Mouse (Mus musculus): ENCODE measurements at regions not wholly inside any gene's neighbourhood (a gene's known extent, or its start where the extent isn't known, plus 50 kb on each side); places are given as distances from the start of the nearest gene placed in this dataset.

GRCm38 (mm10) chr6:84473171-84473570, 120.5 kb downstream of the Cyp26b1 start:
- WGBS = 52% methylated on average over 3 of the region's 3 CpGs
- H3K9me3 ChIP-seq = no peaks in the 10 kb centered on the region
- no peaks in the 10 kb centered on the region for H3K4me1 ChIP-seq
- H3K27ac ChIP-seq = no peak overlapping the region
- H3K4me2 ChIP-seq = no peak overlapping the region
- ATAC-seq (ENCODE audit: insufficient read depth, low FRiP score, low read depth) = no peak; the same call in 1 of the 2 replicates
- H3K9ac ChIP-seq = no peak overlapping the region
- no peaks in the 10 kb centered on the region for H3K27me3 ChIP-seq (replicated peaks)
- H3K36me3 ChIP-seq = no peaks in the 10 kb centered on the region
- H3K4me3 ChIP-seq (replicated peaks) = no peak overlapping the region

GRCm38 (mm10) chr6:84472287-84472686, 121.4 kb downstream of the Cyp26b1 start:
- 25% methylated on average over 3 of the region's 3 CpGs for WGBS
- ATAC-seq (ENCODE audit: insufficient read depth, low FRiP score, low read depth) = no peak

DNA sequence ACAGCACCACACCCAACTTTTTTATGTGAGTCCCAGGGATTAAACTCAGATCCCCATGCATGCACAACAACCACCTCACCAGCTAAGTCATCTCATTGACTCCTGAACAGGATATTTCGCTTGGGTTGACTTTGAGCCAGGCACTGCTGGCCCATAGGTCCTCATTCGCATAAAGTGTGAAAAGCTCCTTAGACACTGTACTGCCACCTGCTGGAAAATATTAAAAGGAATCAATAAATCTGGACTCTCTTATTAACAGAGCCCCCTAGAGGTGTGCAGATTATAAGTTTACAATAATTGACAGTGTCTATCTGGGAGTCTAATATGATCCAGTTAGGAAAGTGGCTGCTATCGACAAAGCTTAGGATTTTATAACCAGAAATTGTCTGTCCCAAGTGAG, 126.4 kb downstream of the Cyp26b1 start:
- Histone ChIP-seq H3K27me3 (replicated peaks) (no peaks in the 10 kb centered on the region), H3K36me3 (no peaks in the 10 kb centered on the region), H3K27ac (no peak overlapping the region), H3K4me2 (no peak overlapping the region), H3K4me1 (no peaks in the 10 kb centered on the region), H3K9ac (no peak overlapping the region), H3K9me3 (no peaks in the 10 kb centered on the region), H3K4me3 (replicated peaks) (no peak overlapping the region)
- 83% methylated on average over 3 of the region's 3 CpGs for WGBS
- ATAC-seq (ENCODE audit: insufficient read depth, low FRiP score, low read depth) = no peak

More at GRCm38 (mm10) chr6:84472287-84472686, 121.4 kb downstream of the Cyp26b1 start:
- no peak overlapping the region for H3K4me2 ChIP-seq
- no peaks in the 10 kb centered on the region for H3K27me3 ChIP-seq (replicated peaks)
- no peak overlapping the region for H3K9ac ChIP-seq
- no peak overlapping the region for H3K27ac ChIP-seq
- H3K36me3 ChIP-seq = no peaks in the 10 kb centered on the region
- no peaks in the 10 kb centered on the region for H3K9me3 ChIP-seq
- no peaks in the 10 kb centered on the region for H3K4me1 ChIP-seq
- no peak overlapping the region for H3K4me3 ChIP-seq (replicated peaks)

- no peaks in the 10 kb centered on the region for H3K36me3 ChIP-seq
- no peak overlapping the region for H3K9ac ChIP-seq
- no peak overlapping the region for H3K4me3 ChIP-seq (replicated peaks)
- no peaks in the 10 kb centered on the region for H3K27me3 ChIP-seq (replicated peaks)
- no peak for ATAC-seq (ENCODE audit: insufficient read depth, low FRiP score, low read depth)
- no peak overlapping the region for H3K27ac ChIP-seq
- WGBS = 65% methylated on average over 7 of the region's 7 CpGs
- H3K4me2 ChIP-seq = no peak overlapping the region
- H3K4me1 ChIP-seq = no peaks in the 10 kb centered on the region
- H3K9me3 ChIP-seq = no peaks in the 10 kb centered on the region
Measured at GRCm38 (mm10) chr6:84466223-84466622, 127.5 kb downstream of the Cyp26b1 start.

- Histone ChIP-seq H3K27me3 (replicated peaks) (no peaks in the 10 kb centered on the region), H3K9me3 (no peaks in the 10 kb centered on the region)
Measured at GRCm38 (mm10) chr6:84465596-84465995, 128.1 kb downstream of the Cyp26b1 start.

DNA sequence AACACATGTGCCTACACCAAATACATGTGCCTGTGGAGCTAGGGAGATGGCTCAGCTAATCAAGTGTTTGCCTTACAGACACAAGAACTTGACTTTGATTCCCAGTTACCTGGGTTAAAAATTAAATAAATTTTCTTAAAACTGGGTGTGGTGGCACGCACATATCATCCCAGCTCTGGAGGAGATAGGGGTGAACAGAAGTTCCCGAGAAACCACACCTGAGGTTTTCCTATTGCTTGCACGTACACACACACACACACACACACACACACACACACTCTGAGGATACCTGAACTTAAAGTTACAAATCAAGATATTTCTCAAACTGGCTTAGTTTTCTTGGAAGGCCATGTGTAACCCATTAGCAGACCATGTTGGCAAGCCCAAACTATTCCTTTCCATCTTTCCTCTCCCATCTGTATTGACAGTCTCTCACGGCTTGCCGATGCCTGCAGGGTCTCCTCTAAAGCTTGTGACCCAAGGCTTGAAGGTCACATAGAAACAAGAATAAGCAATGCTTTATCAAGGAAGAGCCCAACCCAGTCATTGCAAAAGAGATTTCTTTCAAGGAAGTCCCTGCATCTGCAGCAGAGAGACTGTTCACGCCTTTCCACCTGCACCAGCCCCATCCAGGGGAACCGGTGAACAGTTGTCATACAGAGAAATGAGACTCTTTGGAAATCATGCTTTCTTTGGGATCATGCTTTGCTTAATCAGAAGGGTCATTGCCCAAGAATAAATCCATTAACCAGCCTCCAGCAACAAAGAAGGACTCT, 129.9 kb downstream of the Cyp26b1 start:
- Histone ChIP-seq H3K4me1 (no peaks in the 10 kb centered on the region), H3K9me3 (no peaks in the 10 kb centered on the region), H3K27me3 (replicated peaks) (no peaks in the 10 kb centered on the region), H3K4me2 (no peak overlapping the region), H3K9ac (no peak overlapping the region), H3K27ac (no peak overlapping the region), H3K36me3 (no peaks in the 10 kb centered on the region), H3K4me3 (replicated peaks) (no peak overlapping the region)
- no peak for ATAC-seq (ENCODE audit: insufficient read depth, low FRiP score, low read depth)
- WGBS = 71% methylated on average over 7 of the region's 7 CpGs

More at GRCm38 (mm10) chr6:84465596-84465995, 128.1 kb downstream of the Cyp26b1 start:
- WGBS = 75% methylated on average over 5 of the region's 5 CpGs
- Histone ChIP-seq H3K4me3 (replicated peaks) (no peak overlapping the region), H3K27ac (no peak overlapping the region), H3K9ac (no peak overlapping the region), H3K4me2 (no peak overlapping the region), H3K36me3 (no peaks in the 10 kb centered on the region), H3K4me1 (no peaks in the 10 kb centered on the region)
- ATAC-seq (ENCODE audit: insufficient read depth, low FRiP score, low read depth) = no peak

DNA sequence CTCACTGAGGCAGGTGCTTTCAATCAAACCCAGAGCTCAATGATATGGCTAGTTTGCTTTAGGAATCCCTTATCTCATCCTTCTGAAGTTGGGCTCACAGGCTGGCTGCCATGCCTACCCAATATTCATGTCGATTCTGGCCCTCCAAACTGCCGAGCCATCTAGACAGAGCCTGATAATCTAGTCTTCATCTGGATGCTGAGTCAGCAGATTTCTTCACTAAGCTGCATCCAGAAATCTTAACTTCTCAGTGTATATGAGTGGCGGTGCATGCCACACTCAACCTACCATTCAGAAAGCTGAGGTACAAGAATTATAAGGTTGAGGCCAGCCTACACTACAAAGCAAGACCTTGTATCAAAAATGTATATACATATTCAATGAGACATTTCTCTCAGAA, 136.9 kb downstream of the Cyp26b1 start:
- no peak overlapping the region for H3K9ac ChIP-seq
- H3K4me2 ChIP-seq = no peak overlapping the region
- no peaks in the 10 kb centered on the region for H3K36me3 ChIP-seq
- ATAC-seq (ENCODE audit: insufficient read depth, low FRiP score, low read depth) = no peak
- no peaks in the 10 kb centered on the region for H3K27me3 ChIP-seq (replicated peaks)
- 79% methylated on average over 3 of the region's 3 CpGs for WGBS
- H3K4me1 ChIP-seq = no peaks in the 10 kb centered on the region
- no peaks in the 10 kb centered on the region for H3K9me3 ChIP-seq
- H3K4me3 ChIP-seq (replicated peaks) = no peak overlapping the region
- H3K27ac ChIP-seq = no peak overlapping the region

- Histone ChIP-seq H3K4me1 (no peaks in the 10 kb centered on the region), H3K4me3 (replicated peaks) (no peak overlapping the region), H3K27ac (no peak overlapping the region), H3K27me3 (replicated peaks) (no peaks in the 10 kb centered on the region), H3K36me3 (no peaks in the 10 kb centered on the region), H3K9ac (no peak overlapping the region), H3K4me2 (no peak overlapping the region), H3K9me3 (no peaks in the 10 kb centered on the region)
- 37% methylated on average over 4 of the region's 4 CpGs for WGBS
- ATAC-seq (ENCODE audit: insufficient read depth, low FRiP score, low read depth) = no peak
Measured at GRCm38 (mm10) chr6:84445093-84445492, 148.6 kb downstream of the Cyp26b1 start.

DNA sequence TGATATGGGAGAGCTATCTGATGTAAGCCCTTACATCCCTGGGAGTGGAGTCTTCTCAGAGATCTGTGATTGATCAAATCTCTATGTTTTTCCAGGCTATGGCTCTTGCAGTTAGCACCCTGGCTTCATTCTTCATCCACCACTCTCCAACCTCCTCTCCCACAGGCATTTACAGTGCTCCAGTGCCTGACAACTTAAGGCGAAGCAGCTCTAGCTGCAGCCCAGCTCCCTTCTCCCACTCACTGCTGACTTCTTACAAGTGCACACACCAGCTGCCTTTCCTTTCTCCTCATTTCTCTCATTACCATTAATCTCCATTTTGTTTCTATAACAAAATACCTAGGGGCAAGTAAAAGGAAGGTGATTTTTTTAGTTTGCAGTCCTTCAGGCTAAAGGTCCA, 151.0 kb downstream of the Cyp26b1 start:
- Histone ChIP-seq H3K4me1 (no peaks in the 10 kb centered on the region), H3K27ac (no peak overlapping the region), H3K4me3 (replicated peaks) (no peak overlapping the region), H3K9me3 (no peaks in the 10 kb centered on the region), H3K27me3 (replicated peaks) (no peaks in the 10 kb centered on the region), H3K36me3 (no peaks in the 10 kb centered on the region), H3K9ac (no peak overlapping the region), H3K4me2 (no peak overlapping the region)
- WGBS = 80% methylated on average over 1 of the region's 1 CpGs
- ATAC-seq (ENCODE audit: insufficient read depth, low FRiP score, low read depth) = no peak

DNA sequence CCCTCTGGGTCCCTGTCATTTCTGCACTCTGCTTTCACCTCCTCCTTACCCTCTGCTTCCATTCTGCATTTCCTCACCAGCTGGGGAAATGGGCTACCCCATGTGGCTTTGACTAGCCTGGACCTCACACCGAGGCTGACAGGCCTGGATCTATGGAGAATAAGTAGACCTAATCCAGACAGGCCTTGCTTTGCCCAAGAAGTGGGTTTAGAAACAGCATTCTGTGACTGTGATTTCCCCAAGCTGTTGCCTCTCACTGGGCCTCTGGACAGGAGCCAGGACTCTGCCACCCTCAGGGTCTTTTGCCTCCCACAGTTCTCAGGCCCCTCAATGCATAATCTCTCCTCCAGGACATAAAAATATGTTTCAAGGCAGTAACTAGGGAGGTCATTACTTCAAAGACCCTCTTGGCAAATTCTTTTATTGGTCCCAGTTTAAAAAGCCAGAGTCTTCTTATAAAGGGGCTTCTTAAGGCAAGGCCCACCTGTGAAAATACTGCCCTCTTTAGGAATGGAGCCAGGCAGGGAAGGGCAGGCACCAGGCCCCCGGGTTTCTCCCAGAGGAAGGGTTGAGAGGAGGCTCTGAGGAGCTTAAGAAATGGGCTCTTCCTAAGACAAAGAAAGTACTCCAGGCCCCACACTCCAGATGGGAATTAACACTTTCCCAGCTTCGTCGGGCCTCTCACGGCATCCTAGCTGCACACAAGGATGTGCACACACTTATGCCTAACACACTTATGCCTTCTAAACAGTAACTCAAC, 151.8 kb downstream of the Cyp26b1 start:
- 74% methylated on average over 5 of the region's 5 CpGs for WGBS
- H3K27me3 ChIP-seq (replicated peaks) = no peaks in the 10 kb centered on the region

GRCm38 (mm10) chr6:84436716-84437115, 157.0 kb downstream of the Cyp26b1 start:
- H3K4me2 ChIP-seq = no peak overlapping the region
- H3K4me1 ChIP-seq = 0 out of 2 replicates have a peak, but pooled peaks cover 2% of the 10 kb centered on the region
- H3K9me3 ChIP-seq = no peaks in the 10 kb centered on the region
- no peak overlapping the region for H3K4me3 ChIP-seq (replicated peaks)
- H3K27ac ChIP-seq = no peak overlapping the region
- H3K36me3 ChIP-seq = no peaks in the 10 kb centered on the region
- no peak overlapping the region for H3K9ac ChIP-seq
- no peak for ATAC-seq (ENCODE audit: insufficient read depth, low FRiP score, low read depth)
- no peaks in the 10 kb centered on the region for H3K27me3 ChIP-seq (replicated peaks)
- 81% methylated on average over 1 of the region's 1 CpGs for WGBS

More for the DNA sequence above, 151.8 kb downstream of the Cyp26b1 start:
- no peak overlapping the region for H3K9ac ChIP-seq
- no peak overlapping the region for H3K27ac ChIP-seq
- no peak overlapping the region for H3K4me3 ChIP-seq (replicated peaks)
- no peak overlapping the region for H3K4me2 ChIP-seq
- no peak for ATAC-seq (ENCODE audit: insufficient read depth, low FRiP score, low read depth)
- H3K9me3 ChIP-seq = no peaks in the 10 kb centered on the region
- no peaks in the 10 kb centered on the region for H3K36me3 ChIP-seq
- no peaks in the 10 kb centered on the region for H3K4me1 ChIP-seq

GRCm38 (mm10) chr6:84434532-84434931, 159.2 kb downstream of the Cyp26b1 start:
- 80% methylated on average over 6 of the region's 6 CpGs for WGBS
- no peak overlapping the region for H3K9ac ChIP-seq
- no peaks in the 10 kb centered on the region for H3K27me3 ChIP-seq (replicated peaks)
- H3K27ac ChIP-seq = no peak overlapping the region
- no peak for ATAC-seq (ENCODE audit: insufficient read depth, low FRiP score, low read depth)
- no peak overlapping the region for H3K4me3 ChIP-seq (replicated peaks)
- H3K9me3 ChIP-seq = no peaks in the 10 kb centered on the region
- no peak overlapping the region for H3K4me2 ChIP-seq
- no peaks in the 10 kb centered on the region for H3K36me3 ChIP-seq
- H3K4me1 ChIP-seq = 0 out of 2 replicates have a peak, but pooled peaks cover 2% of the 10 kb centered on the region
